Mouse (Mus musculus) kidney, adult 11 months (tissue): ENCODE measurements around the gene Gm20388.

Experiments used
- DNase-seq: peaks from one replicate; pipeline ENCODE4 v3.0.0; 2022

The Gm20388 gene

DNA sequence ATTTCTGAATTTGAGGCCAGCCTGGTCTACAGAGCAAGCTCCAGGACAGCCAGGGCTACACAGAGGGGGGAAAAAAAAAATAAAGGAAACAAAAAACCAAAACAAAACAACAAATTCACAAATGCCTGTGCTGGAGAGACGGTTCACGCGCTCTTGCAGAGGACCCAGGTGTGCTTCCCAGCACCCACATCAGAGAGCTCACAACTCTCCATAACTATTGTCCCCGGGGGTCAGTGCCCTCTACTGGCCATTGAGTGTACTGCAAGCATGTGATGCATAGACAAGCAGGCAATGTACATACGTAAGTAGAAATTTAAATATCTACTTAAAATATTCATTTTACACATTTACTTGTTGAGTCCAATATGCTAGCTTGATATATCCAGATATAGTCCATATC, 683.9 kb downstream of the Gm20388 start:
- DNase-seq = no peak

DNA sequence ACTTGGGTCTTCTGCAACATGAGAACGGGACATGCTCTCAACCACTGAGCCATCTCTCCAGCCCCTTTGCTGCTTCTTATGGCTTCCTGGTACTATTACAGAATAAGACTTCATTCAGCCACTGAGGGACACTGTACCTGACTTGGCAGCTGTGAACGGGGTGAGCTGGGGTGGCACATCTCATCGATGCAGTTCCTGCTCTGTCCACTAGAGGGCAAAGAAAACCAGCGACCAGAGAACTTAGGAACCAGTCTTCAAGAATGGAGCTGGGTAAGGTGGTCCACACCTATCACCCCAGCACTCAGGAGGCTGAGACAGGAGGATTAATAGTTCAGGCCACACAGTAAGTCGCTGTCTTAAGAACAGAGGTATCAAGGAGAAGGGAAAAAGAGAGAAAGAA, 685.3 kb downstream of the Gm20388 start:
- DNase-seq = no peak

DNA sequence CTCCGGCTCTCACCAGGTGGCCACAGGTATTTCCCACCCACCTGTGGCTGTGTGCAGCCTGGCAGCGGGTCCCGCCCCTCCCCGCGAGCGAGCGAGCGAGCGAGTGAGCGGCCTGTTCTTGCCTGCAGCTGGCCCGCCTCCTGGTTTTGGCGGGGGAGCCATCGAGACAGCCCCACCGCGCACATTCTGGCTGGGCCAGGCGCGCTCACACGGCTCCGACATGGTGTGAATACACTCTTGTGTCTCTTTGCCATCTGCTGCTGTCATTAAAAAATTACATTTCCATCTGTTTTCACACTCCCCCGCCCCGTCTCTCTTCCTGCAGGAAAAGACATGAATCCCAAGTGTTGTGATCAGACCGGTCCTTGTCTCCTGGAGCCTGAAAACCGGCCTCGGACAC, 687.9 kb downstream of the Gm20388 start:
- DNase-seq = no peak

DNA sequence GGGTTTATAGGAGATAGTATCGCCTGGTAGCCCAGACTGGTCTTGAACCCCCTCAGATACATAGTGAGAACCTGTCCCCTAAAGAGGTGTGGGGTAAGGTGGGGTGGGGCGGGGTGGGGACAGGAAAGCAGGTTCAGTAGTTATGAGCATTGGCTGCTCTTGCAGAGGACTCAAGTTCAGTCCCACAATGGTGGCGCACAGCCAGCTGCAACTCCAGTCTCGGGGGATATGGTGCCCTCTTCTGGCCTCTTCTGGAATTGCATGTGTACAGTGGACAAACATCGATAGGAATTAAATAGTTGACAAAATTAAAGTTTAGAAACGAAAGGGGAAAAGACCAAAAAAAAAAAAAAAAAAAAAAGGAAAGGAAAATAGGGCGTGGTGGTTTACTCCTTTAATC, 688.9 kb downstream of the Gm20388 start:
- peak; percentile 73 for DNase-seq

DNA sequence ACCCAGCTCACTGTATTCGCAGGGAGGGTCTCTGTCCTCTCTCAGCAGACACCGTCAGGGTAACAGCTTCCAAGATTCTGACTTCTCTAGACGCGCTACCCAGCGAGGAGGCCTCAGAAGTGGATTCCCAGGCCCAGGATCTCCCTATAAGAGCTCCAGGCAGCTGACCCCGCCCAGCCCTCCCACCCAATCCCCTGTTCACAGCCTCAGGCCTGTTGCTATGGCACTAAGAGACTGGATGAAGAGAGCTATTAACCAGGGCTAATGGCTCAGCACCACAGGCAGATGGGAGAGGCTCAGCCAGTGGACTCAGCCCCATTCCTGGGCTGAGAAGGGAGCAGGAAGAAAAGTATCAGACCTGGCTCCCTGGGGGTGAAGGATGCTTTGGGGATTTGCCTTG, 692.0 kb downstream of the Gm20388 start:
- no peak for DNase-seq

DNA sequence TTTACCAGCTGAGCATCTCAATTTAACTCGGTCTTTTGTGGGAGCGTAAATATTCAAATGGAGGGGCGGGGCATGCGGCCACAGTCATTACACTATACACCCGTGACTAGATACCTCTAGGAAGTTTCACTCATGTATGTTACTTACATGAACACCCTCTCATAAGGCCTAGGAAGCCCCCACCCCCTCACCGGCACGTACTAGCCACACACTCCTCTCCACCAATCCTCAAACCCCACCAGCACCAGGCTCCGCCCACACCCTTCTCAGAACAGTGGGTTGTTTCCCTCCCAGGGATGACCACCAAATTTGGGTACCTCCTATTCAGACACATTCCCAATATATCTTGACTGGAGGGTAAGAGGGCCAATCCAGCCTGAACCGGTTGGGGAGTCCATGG, 696.8 kb downstream of the Gm20388 start:
- no peak for DNase-seq

DNA sequence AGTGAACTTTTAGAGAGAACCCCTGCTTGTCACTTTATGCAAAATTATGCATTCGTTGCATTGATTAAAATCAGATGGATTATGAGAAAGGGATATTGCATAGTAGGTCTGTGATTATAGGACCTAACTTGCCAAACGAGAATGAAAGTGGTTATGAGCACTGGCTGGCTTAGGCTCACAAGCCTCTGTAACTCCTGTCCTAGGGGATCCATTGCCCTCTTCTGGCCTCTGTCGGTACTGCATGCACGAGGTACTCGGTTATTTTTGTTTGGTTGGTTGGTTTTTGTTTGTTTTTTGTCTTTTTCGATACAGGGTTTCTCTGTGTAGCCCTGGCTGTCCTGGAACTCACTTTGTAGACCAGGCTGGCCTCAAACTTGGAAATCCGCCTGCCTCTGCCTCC, 697.2 kb downstream of the Gm20388 start:
- DNase-seq = peak; percentile 45

DNA sequence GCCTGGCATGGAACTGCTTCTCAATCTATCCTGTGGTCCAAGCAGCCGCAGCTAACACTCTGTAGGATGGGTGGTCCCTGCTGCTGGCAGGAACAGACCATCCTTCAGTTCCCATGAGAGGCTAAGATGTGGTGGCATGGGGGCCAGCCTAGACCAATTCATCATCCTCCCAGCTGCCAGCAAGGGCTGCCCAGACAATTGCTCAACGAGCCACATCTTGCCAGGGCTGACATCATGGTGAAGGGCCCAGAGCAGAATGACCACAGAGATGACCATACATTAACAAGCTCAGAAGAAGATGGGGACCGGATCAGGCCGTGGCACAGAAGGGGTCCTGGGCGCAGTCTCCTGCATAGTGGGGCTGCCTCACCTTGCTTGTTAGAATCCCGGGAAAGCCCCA, 700.2 kb downstream of the Gm20388 start:
- DNase-seq = no peak

DNA sequence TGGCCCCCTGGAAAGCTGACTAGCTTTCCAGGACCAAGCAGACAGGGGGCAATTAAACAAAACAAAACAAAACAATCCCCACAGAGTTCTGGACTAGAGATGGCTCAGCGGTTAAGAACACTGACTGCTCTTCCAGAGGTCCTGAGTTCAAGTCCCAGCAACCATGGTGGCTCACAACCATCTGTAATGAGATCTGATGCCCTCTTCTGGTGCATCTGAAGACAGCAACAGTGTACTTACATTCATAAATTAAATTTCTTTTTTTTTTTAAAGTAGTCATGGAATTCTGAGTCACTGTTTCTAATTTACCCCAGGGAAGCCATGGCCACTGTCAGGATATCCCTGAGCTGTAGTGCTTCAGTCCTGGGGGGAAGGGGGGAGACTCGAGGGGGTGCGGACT, 703.9 kb downstream of the Gm20388 start:
- DNase-seq = no peak

DNA sequence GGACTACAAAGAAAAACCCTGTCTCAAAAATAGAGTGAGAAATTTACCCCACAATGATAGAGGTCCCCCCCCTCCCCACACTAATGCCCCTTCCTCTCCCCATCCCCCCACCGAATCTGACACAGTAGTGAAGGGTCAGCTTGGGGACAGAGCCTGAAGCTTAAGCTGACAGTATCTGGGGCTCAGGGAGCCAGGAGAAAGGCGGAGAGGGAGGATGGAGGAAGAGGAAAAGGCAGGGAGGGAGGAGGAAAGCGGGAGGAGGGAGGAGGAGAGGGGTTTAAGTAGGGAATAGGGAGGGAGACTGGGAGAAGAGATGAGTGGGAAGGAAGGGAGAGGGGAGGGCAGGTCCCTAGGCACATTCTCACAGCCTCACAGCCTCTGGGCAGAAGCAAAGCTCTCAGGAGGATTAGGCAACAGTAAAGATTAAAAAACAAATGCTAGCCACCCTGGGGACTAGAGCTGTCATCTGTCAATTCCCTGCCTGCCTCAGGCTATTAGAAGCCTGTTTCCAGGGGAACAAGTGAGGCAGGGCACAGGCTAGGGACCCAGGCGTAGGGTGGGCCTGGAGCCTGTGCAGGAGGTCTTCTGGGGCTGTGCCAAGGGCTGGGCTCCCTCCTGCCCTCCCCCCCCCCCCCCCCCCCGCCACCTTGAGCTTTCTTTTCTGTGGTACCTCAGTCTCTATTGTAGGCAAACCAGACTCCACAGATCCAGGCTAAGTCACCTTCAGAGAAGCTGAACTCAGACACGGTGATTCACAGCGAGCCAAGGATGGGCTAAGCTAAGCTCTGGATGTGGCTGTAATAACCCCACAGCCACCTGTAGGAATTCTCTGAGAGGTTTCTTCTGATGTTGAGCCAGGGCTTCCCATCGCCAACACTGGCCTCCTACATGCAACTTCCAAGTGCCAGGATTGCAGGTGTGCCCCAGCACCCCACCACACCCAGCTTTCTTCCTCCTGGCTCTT, 706.3 kb downstream of the Gm20388 start:
- DNase-seq = no peak

DNA sequence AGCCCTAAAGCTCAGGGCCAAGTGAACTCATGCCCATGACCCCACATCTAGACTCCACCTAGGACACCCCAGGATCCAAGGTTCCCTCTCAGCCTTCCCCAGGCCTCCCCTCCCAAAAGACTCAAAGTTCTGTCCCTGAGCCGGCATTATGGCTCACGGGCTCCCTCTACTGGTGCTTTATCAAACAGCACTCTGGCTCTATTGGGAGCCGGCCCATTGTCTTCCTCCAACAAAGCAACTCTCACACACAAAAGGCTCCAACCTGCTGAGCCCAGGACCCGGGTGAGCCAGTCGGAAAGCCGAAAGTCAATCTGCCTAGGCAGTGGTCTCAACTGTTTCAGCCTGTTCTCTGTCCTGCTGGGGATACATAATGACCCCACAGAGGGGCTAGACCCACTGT, 707.5 kb downstream of the Gm20388 start:
- peak; percentile 25 for DNase-seq

DNA sequence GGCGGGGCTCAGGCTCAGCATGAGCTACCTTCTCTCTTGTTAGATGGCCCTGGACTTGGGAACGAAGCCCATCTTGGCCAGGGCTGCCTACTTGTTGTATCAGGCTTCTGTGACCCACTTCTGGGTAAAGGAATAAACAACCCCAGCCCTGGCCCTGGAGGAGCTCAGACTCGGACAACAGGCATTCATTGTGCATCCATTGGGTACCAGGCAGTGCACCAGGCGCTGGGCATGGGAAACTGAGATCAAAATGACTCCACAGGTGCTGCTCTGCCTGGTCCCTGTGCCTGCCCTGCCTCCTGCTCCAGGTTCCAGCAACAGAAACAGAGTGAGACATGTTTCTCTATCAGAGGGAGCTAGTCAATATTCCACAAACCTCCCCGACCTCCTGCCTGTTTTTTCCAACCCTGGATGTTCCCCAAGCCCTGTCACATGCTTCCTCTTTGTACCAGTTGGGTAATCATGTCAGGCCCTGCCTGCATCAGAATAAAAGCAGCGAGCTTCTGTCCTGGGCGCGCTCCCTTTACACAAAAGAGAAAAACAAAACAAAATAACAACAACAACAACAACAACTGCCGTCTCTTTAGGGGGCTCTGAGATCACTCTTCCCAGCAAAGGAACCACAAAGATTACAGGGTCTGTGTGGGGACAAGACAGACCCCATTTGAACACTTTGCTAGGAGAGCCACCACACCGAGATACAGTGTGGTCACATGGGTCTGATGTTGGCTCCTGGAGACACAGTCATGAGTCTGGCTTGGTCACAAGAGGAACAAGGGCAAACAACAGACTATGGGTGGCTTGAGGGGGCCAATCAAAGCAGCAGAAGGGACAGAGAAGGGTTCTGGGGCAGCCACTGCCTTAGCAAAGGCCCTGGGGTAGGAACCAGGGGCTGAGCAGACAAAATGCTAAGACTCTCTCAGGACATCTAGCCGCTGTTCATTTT, 708.9 kb downstream of the Gm20388 start:
- no peak for DNase-seq

DNA sequence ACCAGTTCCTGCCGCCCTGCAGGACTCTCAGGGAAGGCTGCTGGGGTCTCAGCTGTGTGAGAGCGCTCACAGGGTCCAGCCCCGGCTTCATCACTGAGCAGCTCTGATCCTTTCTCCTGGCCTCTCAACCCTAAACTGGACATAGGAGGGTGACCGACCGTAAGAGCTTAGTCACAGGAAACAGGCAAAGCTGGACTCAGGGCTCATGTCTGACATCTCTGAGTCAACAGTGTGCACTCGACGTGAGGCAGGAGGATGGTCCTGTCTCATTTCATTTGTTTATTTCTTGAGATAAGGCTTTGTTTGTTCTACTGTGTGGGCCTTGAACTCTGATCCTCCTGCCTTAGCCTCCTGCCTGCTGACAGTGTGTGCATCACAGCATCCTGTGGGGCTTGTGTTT, 709.8 kb downstream of the Gm20388 start:
- no peak for DNase-seq

DNA sequence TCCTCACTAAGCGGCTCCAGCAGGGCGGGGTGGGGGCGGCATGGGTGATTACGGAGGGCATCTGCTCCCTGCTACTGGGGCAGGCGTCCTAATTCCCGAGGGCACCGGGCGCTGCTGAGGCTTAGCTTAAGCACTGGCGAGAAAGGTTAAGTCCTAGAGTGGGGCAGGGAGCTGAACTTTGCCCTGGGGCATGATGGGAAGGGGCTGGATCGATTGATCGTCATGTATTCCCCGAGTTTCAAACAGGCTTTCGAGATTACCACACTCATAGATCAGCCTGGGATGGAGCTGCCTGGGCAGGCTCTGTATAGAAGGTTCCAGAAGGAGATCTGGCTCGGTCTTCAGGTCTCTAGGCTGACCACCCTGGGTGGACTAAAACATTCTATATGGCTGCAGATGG, 711.5 kb downstream of the Gm20388 start:
- DNase-seq = no peak

DNA sequence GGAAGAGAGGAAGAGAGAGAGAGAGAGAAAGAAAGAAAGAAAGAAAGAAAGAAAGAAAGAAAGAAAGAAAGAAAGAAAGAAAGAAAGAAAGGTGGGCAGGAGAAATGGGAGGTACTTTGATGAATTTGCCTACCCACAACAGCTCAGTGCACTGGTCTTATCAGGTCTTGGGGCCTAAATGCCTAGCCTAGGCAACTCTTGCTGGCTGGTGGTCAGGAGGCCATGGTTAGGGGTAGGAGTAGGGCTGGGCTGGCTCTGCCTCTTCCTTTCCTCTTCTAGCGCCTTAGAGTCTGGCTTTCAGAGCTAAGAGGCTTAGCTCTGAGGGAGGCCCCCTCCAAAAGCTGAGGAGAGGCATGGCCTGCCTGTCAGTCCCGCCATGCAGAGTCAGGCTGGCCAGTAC, 713.0 kb downstream of the Gm20388 start:
- DNase-seq = no peak

DNA sequence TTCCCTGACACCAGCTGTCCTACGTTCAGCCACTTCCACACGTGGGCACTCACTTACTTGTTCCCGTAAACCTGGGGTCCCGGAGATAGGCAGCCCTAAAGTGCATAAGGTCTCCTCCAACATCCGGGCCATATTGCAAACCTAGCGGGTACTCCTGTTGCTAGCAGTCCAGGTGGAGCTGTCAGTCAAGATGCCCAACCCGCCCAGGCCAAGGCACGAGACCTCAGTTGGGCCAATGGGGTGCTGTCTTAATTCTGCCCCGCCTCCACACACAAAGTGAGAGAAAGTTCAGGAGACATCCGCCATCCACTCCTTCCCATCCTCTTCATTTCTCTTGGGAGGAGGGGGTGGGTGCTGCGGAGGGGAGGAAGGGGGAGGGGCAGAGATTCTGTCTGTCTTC, 715.8 kb downstream of the Gm20388 start:
- DNase-seq = no peak

DNA sequence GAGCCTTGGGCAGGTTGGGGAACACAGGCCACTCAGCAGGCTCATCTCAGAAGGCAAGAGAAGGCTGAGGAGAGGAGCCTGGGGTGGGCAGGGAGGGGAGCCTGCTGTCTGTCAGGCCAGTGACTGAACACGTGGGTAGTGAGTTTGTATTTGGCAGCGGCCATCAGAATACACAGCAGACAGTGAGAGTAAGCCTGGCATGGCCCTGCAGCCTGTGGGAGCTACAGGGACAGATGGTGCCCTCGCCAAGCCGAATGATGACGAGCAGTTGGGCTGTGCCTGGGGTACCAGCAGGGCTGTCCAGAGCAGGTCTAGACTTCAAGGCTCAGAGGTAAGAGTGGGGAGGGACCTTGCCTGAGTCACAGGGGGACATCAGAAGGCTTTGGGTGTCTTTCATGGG, 716.7 kb downstream of the Gm20388 start:
- DNase-seq = no peak

DNA sequence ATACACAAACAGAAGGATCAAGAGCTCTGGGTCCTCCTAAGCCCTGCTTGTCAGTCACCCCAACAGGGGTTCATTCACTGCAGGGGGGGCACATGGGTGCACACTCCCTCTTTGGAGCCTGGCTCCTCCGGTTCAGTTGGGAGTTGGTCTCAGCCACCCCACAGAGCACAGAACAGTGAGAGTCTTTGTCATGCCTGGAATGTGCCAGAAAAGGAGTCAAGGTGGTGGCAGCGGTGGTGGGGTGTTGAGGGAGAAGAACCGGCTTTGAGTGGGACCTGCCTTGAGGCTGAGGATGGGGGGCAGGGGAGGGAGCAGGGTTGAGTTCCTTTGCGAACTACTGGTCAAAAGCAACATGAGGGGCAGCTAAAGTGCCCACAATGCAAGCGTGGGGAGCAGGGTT, 719.4 kb downstream of the Gm20388 start:
- DNase-seq = no peak

DNA sequence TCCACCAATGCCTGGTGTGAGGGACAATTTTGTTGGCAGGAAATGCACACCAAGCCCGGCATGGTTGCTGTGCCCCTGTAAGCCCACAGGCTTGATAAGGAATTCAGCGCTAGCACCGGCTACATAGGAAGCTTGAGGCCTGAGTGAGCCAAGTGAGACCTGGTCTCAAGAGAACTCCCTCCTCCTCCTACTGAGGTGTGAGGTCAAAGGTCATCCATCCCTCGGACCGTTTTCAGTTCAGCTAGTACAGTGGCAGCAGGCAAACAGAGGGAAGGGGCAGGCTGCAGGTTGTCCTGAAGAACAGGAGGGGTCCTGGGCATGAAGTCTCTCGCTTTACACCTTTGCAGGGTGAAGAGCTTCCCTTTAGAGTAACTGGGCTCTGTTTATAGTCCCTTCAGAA, 720.2 kb downstream of the Gm20388 start:
- no peak for DNase-seq

DNA sequence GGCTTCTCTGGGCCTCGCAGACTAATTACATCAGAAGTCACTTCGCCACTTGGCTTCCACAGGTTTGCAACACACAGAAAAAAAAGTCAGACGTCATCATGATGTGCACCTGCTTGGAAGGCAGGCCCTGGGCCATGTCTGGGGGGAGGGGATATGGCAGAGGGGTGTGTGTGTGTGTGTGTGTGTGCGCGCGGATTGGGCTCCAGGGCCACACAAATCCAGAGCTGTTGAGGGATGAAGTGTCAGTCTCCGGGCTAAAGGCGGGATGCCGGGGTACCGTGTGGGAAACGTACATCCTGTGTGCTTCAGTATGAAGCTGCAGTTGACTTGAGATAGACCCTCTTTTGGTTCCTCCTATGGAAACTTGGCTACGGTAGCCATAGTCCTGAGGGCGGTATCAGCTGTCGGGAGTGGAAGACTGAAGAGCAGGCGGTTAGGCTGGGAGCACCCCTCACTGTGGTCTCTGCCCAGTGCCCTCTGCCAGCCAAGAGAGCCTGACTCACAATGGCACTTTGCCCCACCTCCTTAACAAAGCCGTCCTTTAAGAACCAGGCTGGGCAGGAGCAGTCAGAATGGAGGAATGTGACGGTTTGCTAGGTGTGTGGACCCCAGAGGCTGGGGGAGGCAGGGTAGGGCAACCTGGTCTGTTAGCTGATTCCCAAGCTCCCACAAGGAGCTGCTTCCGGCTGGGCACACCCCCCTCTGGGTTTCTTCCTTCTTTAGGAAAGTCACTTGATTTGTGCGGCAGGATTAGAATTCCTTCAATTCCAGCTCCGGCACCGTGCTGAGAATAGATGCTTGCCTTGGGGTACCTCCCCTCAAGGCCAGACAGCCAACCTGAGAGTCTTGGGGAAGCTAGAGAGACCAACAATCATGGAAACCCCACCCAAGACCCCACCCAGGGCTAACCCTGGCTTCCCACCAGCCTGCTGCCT, 721.1 kb downstream of the Gm20388 start:
- DNase-seq = no peak

DNA sequence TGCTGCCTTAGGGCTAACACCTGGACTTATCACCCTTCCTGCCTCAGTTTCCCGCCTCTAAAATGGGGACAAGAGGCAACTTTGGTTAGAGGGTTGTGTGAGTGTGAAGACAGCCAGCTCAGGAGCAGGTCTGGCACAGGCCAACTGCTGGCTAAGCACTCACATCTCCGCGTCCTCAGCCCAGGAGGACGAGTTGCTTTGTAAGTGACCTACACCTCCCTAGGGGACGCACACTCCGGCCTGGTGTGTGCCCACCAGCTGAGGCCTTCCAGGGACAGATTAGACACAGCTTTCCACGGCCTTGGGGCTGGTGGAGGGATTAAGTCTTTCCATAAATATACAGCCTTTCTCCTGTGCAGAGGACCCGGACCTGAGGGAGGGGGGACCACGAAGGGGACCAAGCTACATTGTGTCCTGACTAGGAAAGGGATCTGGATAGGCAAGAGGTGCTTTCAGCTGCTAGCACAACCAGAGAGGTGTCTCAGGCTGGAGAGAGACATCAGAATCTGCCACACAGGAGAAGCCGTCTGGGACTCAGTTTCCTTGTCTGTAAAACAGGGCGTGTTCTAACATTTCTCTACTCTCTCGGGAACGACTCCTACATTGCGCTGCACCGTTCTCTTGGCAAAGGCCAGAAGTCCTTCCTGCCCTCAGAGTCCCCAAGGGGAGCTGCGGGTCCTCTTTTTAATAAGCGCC, 722.5 kb downstream of the Gm20388 start:
- no peak for DNase-seq

DNA sequence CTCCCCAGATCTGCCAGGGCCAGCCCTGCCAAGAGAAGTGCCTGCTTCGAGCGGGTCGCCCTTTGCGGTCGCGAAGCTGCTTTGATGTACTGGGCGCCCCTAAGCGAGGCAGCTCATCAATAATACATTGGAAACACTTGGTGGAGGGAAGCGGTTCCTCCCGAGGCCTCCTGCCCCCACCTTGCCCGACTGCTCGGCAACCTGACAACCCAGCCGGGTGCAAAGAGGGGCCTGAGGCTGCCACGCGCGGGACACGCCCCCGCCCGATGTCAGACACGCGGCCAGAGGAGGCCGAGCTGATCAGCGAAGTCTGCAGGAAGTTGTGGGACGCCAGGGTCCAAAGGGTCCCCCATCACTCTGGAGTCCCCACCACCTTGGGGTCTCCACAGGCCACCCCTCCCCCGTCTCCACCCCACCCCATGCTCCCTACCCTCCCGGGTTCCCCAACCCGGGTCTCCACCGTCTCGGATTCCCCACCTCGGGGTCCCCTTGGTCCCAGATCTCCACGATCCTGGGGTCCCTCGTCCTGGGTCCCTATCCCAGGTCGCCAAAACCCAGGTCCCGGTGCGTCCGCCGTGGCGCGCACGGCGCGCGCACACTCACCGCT, 723.1 kb downstream of the Gm20388 start:
- DNase-seq = no peak
